Mouse (Mus musculus): Measurements from ENCODE around the gene Sesn2. TPM values are rescaled to one million over a fixed set of nuclear protein-coding genes. Genes with fewer than 3 reads are reported as not detected.
A peak's percentile ranks its signal among the peaks of the same experiment; 100 is the strongest.

The Sesn2 gene
- polyA plus RNA-seq, 1 experiment from 2014 or later = 17.2 TPM

DNA sequence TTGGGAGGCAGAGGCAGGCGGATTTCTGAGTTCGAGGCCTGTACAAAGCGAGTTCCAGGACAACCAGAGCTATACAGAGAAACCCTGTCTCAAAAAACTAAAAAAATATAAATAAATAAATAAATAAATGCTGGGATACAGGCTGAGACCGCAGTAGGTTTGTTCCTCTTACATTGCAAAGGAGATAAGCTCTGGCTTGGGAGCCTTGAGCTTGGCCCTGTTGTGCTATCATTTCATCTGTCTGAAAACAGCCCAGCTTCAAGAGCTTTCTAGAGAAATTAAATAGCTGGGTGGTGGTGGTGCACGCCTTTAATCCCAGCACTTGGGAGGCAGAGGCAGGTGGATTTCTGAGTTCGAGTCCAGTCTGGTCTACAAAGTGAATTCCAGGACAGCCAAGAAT, 8.7 kb downstream of the Sesn2 start:
- no peaks in the 10 kb centered on the region for H3K9me3 ChIP-seq (ENCODE audit: control insufficient read depth)
- no peak overlapping the region for H3K9ac ChIP-seq (ENCODE audit: low read depth, low read length)
- H3K4me3 ChIP-seq (ENCODE audit: low read depth, low read length) = no peak overlapping the region
- H3K4me1 ChIP-seq (replicated peaks; ENCODE audit: control insufficient read depth, insufficient read depth, low read length) = no peaks in the 10 kb centered on the region
- H3K36me3 ChIP-seq (ENCODE audit: control insufficient read depth, insufficient read depth) = peaks cover 35% of the 10 kb centered on the region
- TF ChIP-seq CTCF (IDR thresholded peaks at IDR 0.05; ENCODE audit: low read depth) = no peak
- 95% methylated on average over 6 of the region's 6 CpGs for WGBS
- no peak overlapping the region for H3K4me2 ChIP-seq (replicated peaks; ENCODE audit: low read depth)
- no peak for ATAC-seq
- H3K27me3 ChIP-seq (replicated peaks; ENCODE audit: control insufficient read depth, insufficient read depth, low read length) = no peaks in the 10 kb centered on the region
- H3K27ac ChIP-seq (ENCODE audit: low read depth, low read length) = no peak overlapping the region

DNA sequence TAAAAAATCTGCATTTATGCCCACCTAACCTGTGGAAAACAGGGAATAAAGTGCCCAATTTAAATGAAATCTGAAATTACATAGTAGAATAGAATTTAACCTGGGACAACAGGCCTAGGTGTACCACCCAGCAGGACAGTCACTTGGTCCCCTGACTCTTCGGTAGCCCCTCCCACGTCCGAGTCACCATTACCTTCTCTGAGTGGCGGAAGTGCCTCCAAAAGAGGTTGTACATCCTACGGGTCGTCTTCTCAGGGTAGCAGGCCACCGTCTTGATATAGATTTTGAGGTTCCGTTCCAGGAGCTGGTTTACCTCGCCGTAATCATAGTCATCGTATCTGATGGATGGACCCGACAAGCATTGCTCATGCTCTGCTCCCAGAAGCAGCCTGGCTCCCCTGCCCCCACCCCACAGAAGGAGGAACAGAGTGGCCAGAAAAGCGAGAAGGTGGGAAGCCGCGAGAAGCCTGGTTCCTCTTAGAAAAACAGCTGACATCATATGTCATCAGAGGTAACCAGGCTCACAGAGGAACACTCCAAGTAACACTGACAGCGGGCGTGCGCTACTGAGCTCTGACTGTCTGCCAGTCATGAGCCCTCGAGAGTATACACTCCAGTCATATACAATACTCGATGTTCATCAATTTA, 15.9 kb downstream of the Sesn2 start:
- Histone ChIP-seq H3K27ac (ENCODE audit: low read depth, low read length) (no peak overlapping the region), H3K4me3 (ENCODE audit: low read depth, low read length) (no peak overlapping the region), H3K9me3 (ENCODE audit: control insufficient read depth) (no peaks in the 10 kb centered on the region), H3K4me2 (replicated peaks; ENCODE audit: low read depth) (no peak overlapping the region), H3K9ac (ENCODE audit: low read depth, low read length) (no peak overlapping the region), H3K36me3 (ENCODE audit: control insufficient read depth, insufficient read depth) (peaks cover 58% of the 10 kb centered on the region), H3K27me3 (replicated peaks; ENCODE audit: control insufficient read depth, insufficient read depth, low read length) (no peaks in the 10 kb centered on the region), H3K4me1 (replicated peaks; ENCODE audit: control insufficient read depth, insufficient read depth, low read length) (no peaks in the 10 kb centered on the region; the same call in 1 of the 2 replicates)
- TF ChIP-seq CTCF (IDR thresholded peaks at IDR 0.05; ENCODE audit: low read depth) = no peak
- no peak for ATAC-seq
- WGBS = 82% methylated on average over 20 of the region's 20 CpGs

DNA sequence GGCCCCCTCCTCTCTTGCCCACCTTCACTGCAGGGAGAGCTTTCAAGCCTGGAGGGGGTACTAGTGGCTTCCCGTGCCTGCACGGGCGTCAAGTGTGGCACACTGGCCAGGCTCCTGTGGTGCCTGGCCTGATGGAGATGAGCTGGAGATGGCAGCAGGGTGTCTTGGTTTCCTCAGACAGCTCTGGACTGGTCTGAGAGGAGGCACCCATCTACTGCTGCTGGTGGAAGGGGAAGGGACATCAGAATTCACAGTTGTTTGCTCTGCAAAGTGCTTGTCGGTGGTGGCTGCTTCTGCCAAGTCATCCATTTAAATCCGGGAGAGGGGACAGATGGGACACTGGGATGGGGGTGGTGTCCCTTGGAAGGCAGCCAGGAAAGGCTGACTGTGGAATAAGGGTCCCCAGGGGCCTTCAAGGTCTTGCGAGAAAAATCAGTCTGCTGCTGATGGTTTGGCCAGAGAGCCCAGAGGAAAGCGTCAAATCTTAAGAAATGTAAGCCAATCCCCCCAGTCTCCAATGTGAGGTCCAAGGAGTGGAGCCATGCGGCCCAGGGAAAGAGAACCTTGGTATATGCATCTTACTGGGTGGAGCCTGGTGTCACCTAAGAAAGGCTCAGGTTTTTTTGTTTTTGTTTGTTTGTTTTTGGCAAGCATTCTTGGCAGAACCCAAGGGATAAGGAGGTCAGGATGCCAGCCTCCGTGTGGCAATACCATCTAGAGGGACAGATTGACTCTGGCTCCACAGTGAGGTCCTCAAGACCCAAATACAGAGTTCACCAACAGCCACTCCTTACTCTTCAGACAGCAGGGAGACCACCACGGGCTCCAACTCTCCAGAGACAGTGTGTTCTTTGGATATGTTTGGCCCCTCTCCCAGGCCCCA, 17.9 kb downstream of the Sesn2 start:
- H3K9ac ChIP-seq (ENCODE audit: low read depth, low read length) = no peak overlapping the region
- H3K27ac ChIP-seq (ENCODE audit: low read depth, low read length) = no peak overlapping the region
- no peak for ATAC-seq
- no peaks in the 10 kb centered on the region for H3K9me3 ChIP-seq (ENCODE audit: control insufficient read depth)
- no peak for TF ChIP-seq CTCF (IDR thresholded peaks at IDR 0.05; ENCODE audit: low read depth)
- H3K36me3 ChIP-seq (ENCODE audit: control insufficient read depth, insufficient read depth) = peaks cover 41% of the 10 kb centered on the region
- WGBS = 71% methylated on average over 10 of the region's 10 CpGs
- no peaks in the 10 kb centered on the region; the same call in 1 of the 2 replicates for H3K4me1 ChIP-seq (replicated peaks; ENCODE audit: control insufficient read depth, insufficient read depth, low read length)
- H3K4me2 ChIP-seq (replicated peaks; ENCODE audit: low read depth) = no peak overlapping the region
- no peak overlapping the region for H3K4me3 ChIP-seq (ENCODE audit: low read depth, low read length)
- H3K27me3 ChIP-seq (replicated peaks; ENCODE audit: control insufficient read depth, insufficient read depth, low read length) = no peaks in the 10 kb centered on the region

DNA sequence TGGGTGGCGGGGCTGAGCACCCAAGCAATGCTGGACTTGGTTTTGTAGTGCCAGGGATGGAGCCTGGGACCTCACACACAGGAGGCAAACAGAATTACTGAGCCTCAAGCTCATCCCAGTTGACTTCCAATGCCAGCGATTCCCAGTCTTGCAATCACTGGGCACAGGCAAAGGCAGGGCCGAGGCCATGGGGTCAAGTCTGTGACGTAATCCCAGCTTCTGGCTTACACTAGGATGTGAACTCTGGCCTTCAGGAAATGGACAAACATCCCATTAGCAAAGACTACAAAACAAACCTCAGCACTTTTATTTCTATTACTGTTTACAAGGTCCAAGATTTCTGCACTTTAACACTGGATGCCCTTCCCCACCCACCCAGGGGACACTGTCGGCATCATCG, 18.6 kb downstream of the Sesn2 start:
- 63% methylated on average over 6 of the region's 6 CpGs for WGBS
- Histone ChIP-seq H3K27ac (ENCODE audit: low read depth, low read length) (no peak overlapping the region), H3K4me3 (ENCODE audit: low read depth, low read length) (no peak overlapping the region), H3K4me1 (replicated peaks; ENCODE audit: control insufficient read depth, insufficient read depth, low read length) (no peaks in the 10 kb centered on the region; the same call in 1 of the 2 replicates), H3K27me3 (replicated peaks; ENCODE audit: control insufficient read depth, insufficient read depth, low read length) (no peaks in the 10 kb centered on the region), H3K36me3 (ENCODE audit: control insufficient read depth, insufficient read depth) (peaks cover 34% of the 10 kb centered on the region), H3K9me3 (ENCODE audit: control insufficient read depth) (no peaks in the 10 kb centered on the region), H3K9ac (ENCODE audit: low read depth, low read length) (no peak overlapping the region), H3K4me2 (replicated peaks; ENCODE audit: low read depth) (no peak overlapping the region)
- peak; percentile 37 for ATAC-seq
- TF ChIP-seq CTCF (IDR thresholded peaks at IDR 0.05; ENCODE audit: low read depth) = no peak

DNA sequence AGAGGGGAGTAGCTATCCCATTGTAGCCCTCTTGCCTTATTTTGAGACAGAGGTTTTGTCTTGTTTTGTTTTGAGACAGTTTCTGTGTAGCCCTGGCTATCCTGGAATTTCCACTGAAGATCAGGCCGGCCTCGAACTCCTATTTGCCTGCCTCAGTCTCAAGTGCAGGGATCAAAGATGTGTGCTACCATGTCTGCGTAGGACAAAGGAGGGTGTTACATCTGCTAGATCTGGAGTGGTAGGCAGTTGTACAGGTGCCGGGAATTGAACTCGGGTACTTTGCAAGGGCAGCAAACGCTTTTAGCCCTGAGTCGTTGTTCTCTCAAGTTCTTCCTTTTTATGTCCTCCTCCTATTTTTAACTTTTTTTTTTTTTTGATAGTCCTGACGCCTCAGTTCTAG, 19.2 kb downstream of the Sesn2 start:
- no peak for TF ChIP-seq CTCF (IDR thresholded peaks at IDR 0.05; ENCODE audit: low read depth)
- WGBS = 94% methylated on average over 8 of the region's 8 CpGs

DNA sequence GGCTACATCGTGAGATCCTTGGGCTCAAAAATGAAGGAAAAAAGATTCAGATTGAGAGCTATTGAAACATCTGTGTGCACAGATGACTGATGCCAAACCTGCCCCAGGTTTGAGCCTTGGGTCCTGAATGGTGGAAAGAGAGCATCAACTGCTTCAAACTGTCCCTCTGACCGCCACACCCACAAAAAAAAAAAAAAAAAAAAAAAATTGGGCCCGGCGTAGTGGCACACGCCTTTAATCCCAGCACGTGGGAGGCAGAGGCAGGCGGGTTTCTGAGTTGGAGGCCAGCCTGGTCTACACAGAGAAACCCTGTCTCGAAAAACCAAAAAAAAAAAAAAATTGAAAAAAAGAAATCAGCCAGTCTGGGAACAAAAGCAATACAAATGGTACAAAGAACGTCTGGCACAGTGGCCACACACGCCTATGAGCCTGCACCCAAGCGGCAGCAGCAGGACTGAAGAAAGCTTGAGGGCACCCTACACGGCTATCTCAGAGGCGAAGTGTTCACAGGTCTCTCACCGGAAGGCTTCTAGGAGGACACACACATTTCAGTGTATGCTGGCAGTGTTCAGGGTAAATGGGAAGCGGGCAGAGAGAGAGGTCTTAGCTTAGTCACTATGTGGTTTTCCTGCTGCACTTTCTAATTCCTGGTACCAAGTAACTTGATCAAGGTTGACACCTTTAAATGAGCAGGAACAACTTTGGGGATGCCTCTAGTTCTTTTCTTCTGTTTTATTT, 19.9 kb downstream of the Sesn2 start:
- Histone ChIP-seq H3K27me3 (replicated peaks; ENCODE audit: control insufficient read depth, insufficient read depth, low read length) (no peaks in the 10 kb centered on the region), H3K4me2 (replicated peaks; ENCODE audit: low read depth) (no peak overlapping the region), H3K4me3 (ENCODE audit: low read depth, low read length) (no peak overlapping the region), H3K4me1 (replicated peaks; ENCODE audit: control insufficient read depth, insufficient read depth, low read length) (no peaks in the 10 kb centered on the region; the same call in 1 of the 2 replicates), H3K9ac (ENCODE audit: low read depth, low read length) (no peak overlapping the region), H3K27ac (ENCODE audit: low read depth, low read length) (no peak overlapping the region), H3K36me3 (ENCODE audit: control insufficient read depth, insufficient read depth) (peaks cover 21% of the 10 kb centered on the region), H3K9me3 (ENCODE audit: control insufficient read depth) (no peaks in the 10 kb centered on the region)
- WGBS = 92% methylated on average over 15 of the region's 15 CpGs
- TF ChIP-seq CTCF (IDR thresholded peaks at IDR 0.05; ENCODE audit: low read depth) = no peak
- ATAC-seq = no peak

More for the DNA sequence above, 19.2 kb downstream of the Sesn2 start:
- no peak overlapping the region for H3K27ac ChIP-seq (ENCODE audit: low read depth, low read length)
- no peak overlapping the region for H3K4me3 ChIP-seq (ENCODE audit: low read depth, low read length)
- peaks cover 27% of the 10 kb centered on the region for H3K36me3 ChIP-seq (ENCODE audit: control insufficient read depth, insufficient read depth)
- no peaks in the 10 kb centered on the region for H3K9me3 ChIP-seq (ENCODE audit: control insufficient read depth)
- no peak overlapping the region for H3K4me2 ChIP-seq (replicated peaks; ENCODE audit: low read depth)
- no peaks in the 10 kb centered on the region; the same call in 1 of the 2 replicates for H3K4me1 ChIP-seq (replicated peaks; ENCODE audit: control insufficient read depth, insufficient read depth, low read length)
- H3K27me3 ChIP-seq (replicated peaks; ENCODE audit: control insufficient read depth, insufficient read depth, low read length) = no peaks in the 10 kb centered on the region
- ATAC-seq = no peak
- H3K9ac ChIP-seq (ENCODE audit: low read depth, low read length) = no peak overlapping the region

Data from intestine, postnatal 0 days (tissue).